Mouse (Mus musculus) thymus, adult 2 months (tissue): ENCODE results near the gene Shisa8. TPM values are rescaled to one million over a fixed set of nuclear protein-coding genes. Genes with fewer than 3 reads are reported as not detected.

Experiments used
- DNase-seq: peaks from one replicate; pipeline ENCODE4 v3.0.0; 2021
- H3K27ac ChIP-seq: fragments of 200-500 bp; 2 replicates; pipeline ENCODE4 v1.5.1; 2012; ENCODE audit warnings: low read length, control low read depth; ENCODE audit not compliant: control insufficient read depth, insufficient read depth
- H3K27me3 ChIP-seq: fragments of 200-500 bp; 2 replicates; pipeline ENCODE4 v1.6.1; 2012; ENCODE audit warnings: mild to moderate bottlenecking, low read length, moderate library complexity, mixed read lengths; ENCODE audit not compliant: control insufficient read depth, insufficient read depth
- H3K36me3 ChIP-seq: fragments of 200-500 bp; 2 replicates; pipeline ENCODE4 v1.6.1; 2012; ENCODE audit warnings: mild to moderate bottlenecking, low read length, moderate library complexity; ENCODE audit not compliant: control insufficient read depth, insufficient read depth
- H3K4me1 ChIP-seq: fragments of 200-500 bp; replicated peaks from 2 replicates; pipeline ENCODE4 v1.6.1; 2012; ENCODE audit warnings: low read length; ENCODE audit not compliant: control insufficient read depth, insufficient read depth
- H3K4me3 ChIP-seq: fragments of 200-500 bp; 2 replicates; pipeline ENCODE4 v1.5.1; 2012; ENCODE audit warnings: mild to moderate bottlenecking, low read length, control low read depth, moderate library complexity; ENCODE audit not compliant: control insufficient read depth, insufficient read depth
- CTCF ChIP-seq: fragments of 200-500 bp; IDR thresholded peaks from 2 replicates; pipeline ENCODE4 v1.5.1; 2012; ENCODE audit warnings: mild to moderate bottlenecking, control low read depth, low read length, moderate library complexity, borderline replicate concordance; ENCODE audit not compliant: control insufficient read depth, poor library complexity, insufficient read depth; ENCODE audit errors: extremely low read depth
- POLR2A ChIP-seq: fragments of 200-500 bp; IDR thresholded peaks from 2 replicates; pipeline ENCODE4 v1.6.1; 2012; ENCODE audit warnings: mild to moderate bottlenecking, low read length, control low read depth, moderate library complexity; ENCODE audit not compliant: control insufficient read depth, poor library complexity, insufficient read depth; ENCODE audit errors: extremely low read depth
- WGBS: fragments of 180-500 bp; shearing (Covaris S2); methylation state at CpG from one replicate; pipeline ENCODE4 v1.1.7; 2018; 5-methylcytosine and 5-hydroxymethylcytosine counted together
- polyA plus RNA-seq: library from polyadenylated mRNA; depleted of rRNA; stranded (reverse); fragments of >200 nt; gene quantifications from 2 replicates; pipeline ENCODE4 v1.2.3, GENCODE M21; 2012; rRNA removed

Shisa8 gene
- 0.93 and 1.1 TPM in 2 replicates for polyA plus RNA-seq

- H3K4me3 ChIP-seq = no peak within 1 kb of the TSS
- H3K27ac ChIP-seq = no peak within 1 kb of the TSS
- TF ChIP-seq CTCF (no peak), POLR2A (no peak)
These were observed at the start of gene Shisa8 for GRCm38 (mm10) chr15:82212752-82213063. Gene Shisa8 (minus strand): TSS chr15:82212815.

GRCm38 (mm10) chr15:82259510-82259909 lies 46.9 kb upstream of the Shisa8 start:
- 9% methylated on average over 16 of the region's 16 CpGs for WGBS
- Histone ChIP-seq H3K27ac (no peak overlapping the region), H3K4me1 (no peaks in the 10 kb centered on the region), H3K36me3 (no peaks in the 10 kb centered on the region), H3K27me3 (no peaks in the 10 kb centered on the region), H3K4me3 (no peak overlapping the region)
- DNase-seq = peak; percentile 79
- TF ChIP-seq CTCF = peak; percentile 100
- no peak for TF ChIP-seq POLR2A

More at GRCm38 (mm10) chr15:82212752-82213063, at the start of gene Shisa8:
- Histone ChIP-seq H3K36me3 (no peaks in the 10 kb centered on the region), H3K4me1 (peaks cover 7% of the 10 kb centered on the region; the same call in 1 of the 2 replicates), H3K27me3 (peaks cover 10% of the 10 kb centered on the region; the same call in 1 of the 2 replicates)
- under 1% methylated on average over 34 of the region's 34 CpGs for WGBS
- no peak for DNase-seq

GRCm38 (mm10) chr15:82255944-82256383 lies 43.3 kb upstream of the Shisa8 start:
- no peak for DNase-seq
- Histone ChIP-seq H3K4me1 (no peaks in the 10 kb centered on the region), H3K4me3 (no peak overlapping the region), H3K27me3 (no peaks in the 10 kb centered on the region), H3K36me3 (no peaks in the 10 kb centered on the region), H3K27ac (no peak overlapping the region)
- whole genome bisulfite sequencing = 44% methylated on average over 10 of the region's 10 CpGs
- no peak for TF ChIP-seq POLR2A
- TF ChIP-seq CTCF = no peak

GRCm38 (mm10) chr15:82255248-82255647 lies 42.6 kb upstream of the Shisa8 start:
- Histone ChIP-seq H3K27me3 (no peaks in the 10 kb centered on the region), H3K27ac (no peak overlapping the region), H3K4me1 (no peaks in the 10 kb centered on the region), H3K36me3 (no peaks in the 10 kb centered on the region), H3K4me3 (no peak overlapping the region)
- 52% methylated on average over 4 of the region's 4 CpGs for WGBS
- TF ChIP-seq POLR2A = no peak
- no peak; the same call in 1 of the 2 replicates for TF ChIP-seq CTCF
- DNase-seq = no peak

GRCm38 (mm10) chr15:82252097-82252496 lies 39.5 kb upstream of the Shisa8 start, which contains the start of gene 1500009C09Rik:
Gene 1500009C09Rik (plus strand): TSS chr15:82252397.
- no peak for DNase-seq
- Histone ChIP-seq H3K27ac (no peak within 1 kb of the TSS), H3K4me3 (no peak within 1 kb of the TSS), H3K27me3 (no peaks in the 10 kb centered on the region), H3K4me1 (no peaks in the 10 kb centered on the region), H3K36me3 (no peaks in the 10 kb centered on the region)
- 82% methylated on average over 6 of the region's 6 CpGs for WGBS
- no peak for TF ChIP-seq POLR2A
- no peak for TF ChIP-seq CTCF

- Histone ChIP-seq H3K4me3 (no peak overlapping the region), H3K27me3 (no peaks in the 10 kb centered on the region), H3K36me3 (no peaks in the 10 kb centered on the region), H3K27ac (no peak overlapping the region), H3K4me1 (no peaks in the 10 kb centered on the region)
- no peak for DNase-seq
- TF ChIP-seq CTCF (no peak), POLR2A (no peak)
- WGBS = 98% methylated on average over 3 of the region's 3 CpGs
These were observed 39.0 kb upstream of the Shisa8 start for GRCm38 (mm10) chr15:82251579-82251978.
